Mouse (Mus musculus): ENCODE measurements around the gene Spty2d1. TPM values are rescaled to one million over a fixed set of nuclear protein-coding genes. Genes with fewer than 3 reads are reported as not detected.
A peak's percentile ranks its signal among the peaks of the same experiment; 100 is the strongest.
"Not testable (repeated sequence)": the region's sequence is repeated elsewhere in the genome, so short reads cannot be mapped to it uniquely, and the experiment has no call there.

Gene Spty2d1
- polyA plus RNA-seq, 1 experiment from 2014 or later = 8.1 TPM

- Histone ChIP-seq H3K9ac (no peak overlapping the region), H3K27ac (no peak overlapping the region), H3K4me2 (no peak overlapping the region), H3K36me3 (replicated peaks) (peaks cover 17% of the 10 kb centered on the region; the same call in 1 of the 2 replicates), H3K4me1 (peaks cover 32% of the 10 kb centered on the region), H3K9me3 (no peaks in the 10 kb centered on the region), H3K4me3 (no peak overlapping the region), H3K27me3 (replicated peaks) (no peaks in the 10 kb centered on the region)
- ATAC-seq (replicated peaks) = no peak
- 76% methylated on average over 8 of the region's 8 CpGs for WGBS
Observed at GRCm38 (mm10) chr7:46999983-47000643, 8.1 kb downstream of the Spty2d1 start.

GRCm38 (mm10) chr7:46998942-46999341 is 9.3 kb downstream of the Spty2d1 start:
- WGBS = 93% methylated on average over 2 of the region's 2 CpGs
- Histone ChIP-seq H3K36me3 (replicated peaks) (peaks cover 20% of the 10 kb centered on the region; the same call in 1 of the 2 replicates), H3K27me3 (replicated peaks) (no peaks in the 10 kb centered on the region), H3K27ac (no peak overlapping the region), H3K9ac (no peak overlapping the region), H3K4me3 (no peak overlapping the region), H3K9me3 (no peaks in the 10 kb centered on the region), H3K4me2 (no peak overlapping the region), H3K4me1 (peaks cover 24% of the 10 kb centered on the region)
- ATAC-seq (replicated peaks) = no peak

GRCm38 (mm10) chr7:46997644-46998395 is 10.4 kb downstream of the Spty2d1 start:
- H3K4me3 ChIP-seq = no peak overlapping the region
- peaks cover 32% of the 10 kb centered on the region; the same call in 1 of the 2 replicates for H3K36me3 ChIP-seq (replicated peaks)
- no peak overlapping the region for H3K4me2 ChIP-seq
- WGBS = 88% methylated on average over 21 of the region's 21 CpGs
- H3K27me3 ChIP-seq (replicated peaks) = no peaks in the 10 kb centered on the region
- no peaks in the 10 kb centered on the region for H3K9me3 ChIP-seq
- no peak overlapping the region for H3K27ac ChIP-seq
- peaks cover 17% of the 10 kb centered on the region for H3K4me1 ChIP-seq
- H3K9ac ChIP-seq = no peak overlapping the region
- no peak for ATAC-seq (replicated peaks)

- 95% methylated on average over 4 of the region's 4 CpGs for WGBS
- Histone ChIP-seq H3K9me3 (no peaks in the 10 kb centered on the region), H3K27ac (no peak overlapping the region), H3K36me3 (replicated peaks) (peaks cover 33% of the 10 kb centered on the region; the same call in 1 of the 2 replicates), H3K4me1 (peaks cover 9% of the 10 kb centered on the region), H3K4me3 (no peak overlapping the region), H3K9ac (no peak overlapping the region), H3K4me2 (no peak overlapping the region), H3K27me3 (replicated peaks) (no peaks in the 10 kb centered on the region)
- no peak for ATAC-seq (replicated peaks)
Observed at GRCm38 (mm10) chr7:46997008-46997407, 11.2 kb downstream of the Spty2d1 start.

- H3K4me3 ChIP-seq = no peak overlapping the region
- no peaks in the 10 kb centered on the region for H3K9me3 ChIP-seq
- WGBS = 98% methylated on average over 3 of the region's 3 CpGs
- H3K36me3 ChIP-seq (replicated peaks) = peaks cover 33% of the 10 kb centered on the region; the same call in 1 of the 2 replicates
- no peaks in the 10 kb centered on the region for H3K27me3 ChIP-seq (replicated peaks)
- no peak overlapping the region for H3K4me2 ChIP-seq
- no peak overlapping the region for H3K9ac ChIP-seq
- ATAC-seq (replicated peaks) = no peak
- H3K27ac ChIP-seq = no peak overlapping the region
- peaks cover 4% of the 10 kb centered on the region for H3K4me1 ChIP-seq
Observed at GRCm38 (mm10) chr7:46995558-46995957, 12.7 kb downstream of the Spty2d1 start.

GRCm38 (mm10) chr7:46993079-46993478 is 15.1 kb downstream of the Spty2d1 start:
- H3K27me3 ChIP-seq (replicated peaks) = no peaks in the 10 kb centered on the region
- H3K4me1 ChIP-seq = no peaks in the 10 kb centered on the region
- no peak overlapping the region for H3K27ac ChIP-seq
- H3K9ac ChIP-seq = no peak overlapping the region
- no peak for ATAC-seq (replicated peaks)
- no peak overlapping the region for H3K4me3 ChIP-seq
- H3K4me2 ChIP-seq = no peak overlapping the region
- peaks cover 27% of the 10 kb centered on the region; the same call in 1 of the 2 replicates for H3K36me3 ChIP-seq (replicated peaks)
- WGBS = 88% methylated on average over 8 of the region's 8 CpGs
- H3K9me3 ChIP-seq = no peaks in the 10 kb centered on the region

GRCm38 (mm10) chr7:46989387-46989786 is 18.8 kb downstream of the Spty2d1 start:
- not testable (repeated sequence) for H3K27me3 ChIP-seq (replicated peaks); H3K4me3 ChIP-seq; H3K4me2 ChIP-seq; H3K9me3 ChIP-seq; H3K4me1 ChIP-seq; ATAC-seq (replicated peaks); H3K27ac ChIP-seq; H3K9ac ChIP-seq
- 85% methylated on average over 4 of the region's 4 CpGs for WGBS
- peaks cover 16% of the 10 kb centered on the region; the same call in 1 of the 2 replicates for H3K36me3 ChIP-seq (replicated peaks)

- no peaks in the 10 kb centered on the region; the same call in 1 of the 2 replicates for H3K4me1 ChIP-seq
- no peaks in the 10 kb centered on the region for H3K27me3 ChIP-seq (replicated peaks)
- H3K9me3 ChIP-seq = no peaks in the 10 kb centered on the region
- H3K4me2 ChIP-seq = no peak overlapping the region
- no peak overlapping the region for H3K9ac ChIP-seq
- no peaks in the 10 kb centered on the region for H3K36me3 ChIP-seq (replicated peaks)
- no peak overlapping the region for H3K27ac ChIP-seq
- no peak overlapping the region for H3K4me3 ChIP-seq
- no peak for ATAC-seq (replicated peaks)
- 59% methylated on average over 2 of the region's 2 CpGs for WGBS
Observed at GRCm38 (mm10) chr7:46987073-46987472, 21.1 kb downstream of the Spty2d1 start.

GRCm38 (mm10) chr7:46986646-46987045 is 21.6 kb downstream of the Spty2d1 start:
- Histone ChIP-seq H3K27me3 (replicated peaks) (no peaks in the 10 kb centered on the region), H3K9me3 (no peaks in the 10 kb centered on the region), H3K4me1 (no peaks in the 10 kb centered on the region; the same call in 1 of the 2 replicates), H3K36me3 (replicated peaks) (no peaks in the 10 kb centered on the region), H3K9ac (no peak overlapping the region), H3K27ac (no peak overlapping the region), H3K4me3 (no peak overlapping the region), H3K4me2 (no peak overlapping the region)
- WGBS = 65% methylated on average over 5 of the region's 5 CpGs
- no peak for ATAC-seq (replicated peaks)

GRCm38 (mm10) chr7:46985718-46986505 is 22.3 kb downstream of the Spty2d1 start:
- WGBS = 52% methylated on average over 8 of the region's 8 CpGs
- no peaks in the 10 kb centered on the region for H3K27me3 ChIP-seq (replicated peaks)
- H3K9me3 ChIP-seq = no peaks in the 10 kb centered on the region
- no peak for ATAC-seq (replicated peaks)
- H3K4me3 ChIP-seq = no peak overlapping the region
- H3K4me2 ChIP-seq = no peak overlapping the region
- no peaks in the 10 kb centered on the region for H3K36me3 ChIP-seq (replicated peaks)
- H3K27ac ChIP-seq = 0 out of 2 replicates have a peak overlapping the region, but pooled peaks have one; percentile 29
- no peaks in the 10 kb centered on the region; the same call in 1 of the 2 replicates for H3K4me1 ChIP-seq
- no peak overlapping the region for H3K9ac ChIP-seq

- 94% methylated on average over 3 of the region's 3 CpGs for WGBS
- Histone ChIP-seq H3K27me3 (replicated peaks) (no peaks in the 10 kb centered on the region), H3K9ac (no peak within 1 kb of the TSS)
Observed at GRCm38 (mm10) chr7:46983280-46983679, 24.9 kb downstream of the Spty2d1 start, which contains the start of gene Gm9999. Gene Gm9999, plus strand, starts transcription at chr7:46983580.

GRCm38 (mm10) chr7:46975456-46975855 is 32.8 kb downstream of the Spty2d1 start:
- Histone ChIP-seq H3K27ac (no peak overlapping the region), H3K4me3 (no peak overlapping the region), H3K9ac (no peak overlapping the region), H3K4me1 (no peaks in the 10 kb centered on the region), H3K9me3 (no peaks in the 10 kb centered on the region), H3K4me2 (no peak overlapping the region), H3K27me3 (replicated peaks) (no peaks in the 10 kb centered on the region), H3K36me3 (replicated peaks) (no peaks in the 10 kb centered on the region)
- 90% methylated on average over 11 of the region's 11 CpGs for WGBS
- no peak for ATAC-seq (replicated peaks)

More at GRCm38 (mm10) chr7:46983280-46983679, 24.9 kb downstream of the Spty2d1 start, which contains the start of gene Gm9999:
- no peak for ATAC-seq (replicated peaks)
- Histone ChIP-seq H3K4me2 (no peak within 1 kb of the TSS), H3K9me3 (no peaks in the 10 kb centered on the region), H3K4me3 (no peak within 1 kb of the TSS), H3K27ac (no peak within 1 kb of the TSS), H3K4me1 (no peaks in the 10 kb centered on the region; the same call in 1 of the 2 replicates), H3K36me3 (replicated peaks) (no peaks in the 10 kb centered on the region)
